Mouse (Mus musculus) limb, embryonic 14.5 days (tissue): ENCODE results near the gene Ube3b. TPM values are rescaled to one million over a fixed set of nuclear protein-coding genes. Genes with fewer than 3 reads are reported as not detected.

Experiments used
- ATAC-seq: fragments of 200-750 bp; cut with Nextera tagmentation; 2 replicates; pipeline ENCODE4 v1.8.0; 2017; ENCODE audit warnings: low read depth, moderate number of reproducible peaks, moderate TSS enrichment; ENCODE audit not compliant: low FRiP score
- DNase-seq: peaks from one replicate; pipeline ENCODE4 v3.0.0-alpha.2; 2015; ENCODE audit warnings: low spot score
- H3K27ac ChIP-seq: fragments of 300-500 bp; sonication (generic); replicated peaks from 2 replicates; pipeline ENCODE4 v1.5.1; 2014; ENCODE audit warnings: low read depth, mild to moderate bottlenecking, low read length, moderate library complexity, mixed read lengths
- H3K27me3 ChIP-seq: fragments of 300-500 bp; sonication (generic); 2 replicates; pipeline ENCODE4 v1.6.1; 2014; ENCODE audit warnings: low read length, mixed read lengths; ENCODE audit not compliant: control insufficient read depth, insufficient read depth
- H3K36me3 ChIP-seq: fragments of 300-500 bp; sonication (generic); 2 replicates; pipeline ENCODE4 v1.6.1; 2014; ENCODE audit warnings: mild to moderate bottlenecking, low read length, moderate library complexity, mixed read lengths; ENCODE audit not compliant: control insufficient read depth, insufficient read depth
- H3K4me1 ChIP-seq: fragments of 300-500 bp; sonication (generic); 2 replicates; pipeline ENCODE4 v1.6.1; 2014; ENCODE audit warnings: antibody characterized with exemption, low read length, mixed read lengths; ENCODE audit not compliant: control insufficient read depth, insufficient read depth
- H3K4me2 ChIP-seq: fragments of 300-500 bp; sonication (generic); replicated peaks from 2 replicates; pipeline ENCODE4 v1.6.1; 2014; ENCODE audit warnings: low read depth, mild to moderate bottlenecking, low read length, moderate library complexity; ENCODE audit not compliant: severe bottlenecking
- H3K4me3 ChIP-seq: fragments of 300-500 bp; sonication (generic); replicated peaks from 2 replicates; pipeline ENCODE4 v1.5.1; 2014; ENCODE audit warnings: low read length
- H3K9ac ChIP-seq: fragments of 300-500 bp; sonication (generic); 2 replicates; pipeline ENCODE4 v1.6.1; 2014; ENCODE audit warnings: mild to moderate bottlenecking, low read depth, low read length, moderate library complexity; ENCODE audit not compliant: severe bottlenecking
- H3K9me3 ChIP-seq: fragments of 300-500 bp; sonication (generic); 2 replicates; pipeline ENCODE4 v1.6.1; 2016; ENCODE audit warnings: low read length; ENCODE audit not compliant: control insufficient read depth
- POLR2A ChIP-seq: fragments of 200-500 bp; IDR thresholded peaks from 2 replicates; pipeline ENCODE4 v1.8.0; 2012; ENCODE audit warnings: inconsistent platforms, mild to moderate bottlenecking, moderate library complexity, borderline replicate concordance; ENCODE audit not compliant: insufficient read depth, insufficient read length; ENCODE audit errors: extremely low read depth
- WGBS: fragments of 180-500 bp; shearing (Covaris S2); extraction: QIAGEN DNeasy Blood & Tissue Kit; methylation state at CpG from one replicate; pipeline ENCODE4 v1.1.7; 2014; 5-methylcytosine and 5-hydroxymethylcytosine counted together
- polyA plus RNA-seq, 2 experiments: library from polyadenylated mRNA; depleted of rRNA in 1 of 2; stranded (reverse) in 1 of 2; unstranded in 1 of 2; fragments of >200 nt; fragmentation: Nextera tagmentation in 1 of 2; extraction: Ambion mirVana in 1 of 2; gene quantifications; 2 replicates each; pipeline versions ENCODE4 v1.2.1 to v1.2.3; 2012 to 2014

Ube3b gene
- polyA plus RNA-seq, 2 experiments: 51.2 to 57.6 TPM

GRCm38 (mm10) chr5:114415606-114416005 is 35.2 kb downstream of the Ube3b start:
- Histone ChIP-seq H3K27me3 (no peaks in the 10 kb centered on the region), H3K4me2 (no peak overlapping the region), H3K36me3 (peaks cover 98% of the 10 kb centered on the region), H3K9ac (no peak overlapping the region), H3K27ac (no peak overlapping the region), H3K9me3 (no peaks in the 10 kb centered on the region), H3K4me3 (no peak overlapping the region), H3K4me1 (no peaks in the 10 kb centered on the region)
- WGBS: 94% methylated on average over 5 of the region's 5 CpGs
- no peak for TF ChIP-seq POLR2A
- ATAC-seq (no peak), DNase-seq (no peak)

DNA sequence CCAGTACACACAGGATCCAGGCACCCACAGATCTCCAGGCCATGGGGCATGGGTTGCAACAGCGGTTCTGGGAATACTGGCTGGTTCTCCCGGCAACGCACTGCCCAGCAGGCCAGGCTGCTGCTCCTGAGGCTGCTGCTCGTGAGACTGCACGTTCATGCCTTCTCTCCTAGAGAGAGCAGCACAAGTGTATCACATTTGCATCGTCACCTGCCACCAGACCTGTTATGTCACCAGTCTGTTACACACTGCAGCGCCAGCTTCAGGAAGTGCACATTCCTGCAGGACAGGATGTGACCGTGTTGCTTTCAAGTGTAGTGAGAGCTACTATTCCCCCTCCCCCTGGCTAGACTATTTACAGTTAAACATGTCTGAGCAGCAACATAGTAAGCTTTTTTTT is 36.4 kb downstream of the Ube3b start:
- Histone ChIP-seq H3K9me3 (no peaks in the 10 kb centered on the region), H3K9ac (no peak overlapping the region), H3K4me1 (no peaks in the 10 kb centered on the region), H3K4me2 (no peak overlapping the region), H3K36me3 (peaks cover 91% of the 10 kb centered on the region), H3K27me3 (no peaks in the 10 kb centered on the region), H3K4me3 (no peak overlapping the region), H3K27ac (no peak overlapping the region)
- WGBS: 82% methylated on average over 8 of the region's 8 CpGs
- ATAC-seq (no peak), DNase-seq (no peak)
- no peak for TF ChIP-seq POLR2A

GRCm38 (mm10) chr5:114418541-114418940 is 38.1 kb downstream of the Ube3b start:
- no peaks in the 10 kb centered on the region for H3K4me1 ChIP-seq
- H3K9ac ChIP-seq: no peak overlapping the region
- no peak overlapping the region for H3K4me3 ChIP-seq
- H3K9me3 ChIP-seq: no peaks in the 10 kb centered on the region
- WGBS: 90% methylated on average over 8 of the region's 8 CpGs
- H3K4me2 ChIP-seq: no peak overlapping the region
- peaks cover 74% of the 10 kb centered on the region for H3K36me3 ChIP-seq
- DNase-seq (no peak), ATAC-seq (no peak)
- H3K27me3 ChIP-seq: no peaks in the 10 kb centered on the region
- no peak overlapping the region for H3K27ac ChIP-seq
- TF ChIP-seq POLR2A: no peak

DNA sequence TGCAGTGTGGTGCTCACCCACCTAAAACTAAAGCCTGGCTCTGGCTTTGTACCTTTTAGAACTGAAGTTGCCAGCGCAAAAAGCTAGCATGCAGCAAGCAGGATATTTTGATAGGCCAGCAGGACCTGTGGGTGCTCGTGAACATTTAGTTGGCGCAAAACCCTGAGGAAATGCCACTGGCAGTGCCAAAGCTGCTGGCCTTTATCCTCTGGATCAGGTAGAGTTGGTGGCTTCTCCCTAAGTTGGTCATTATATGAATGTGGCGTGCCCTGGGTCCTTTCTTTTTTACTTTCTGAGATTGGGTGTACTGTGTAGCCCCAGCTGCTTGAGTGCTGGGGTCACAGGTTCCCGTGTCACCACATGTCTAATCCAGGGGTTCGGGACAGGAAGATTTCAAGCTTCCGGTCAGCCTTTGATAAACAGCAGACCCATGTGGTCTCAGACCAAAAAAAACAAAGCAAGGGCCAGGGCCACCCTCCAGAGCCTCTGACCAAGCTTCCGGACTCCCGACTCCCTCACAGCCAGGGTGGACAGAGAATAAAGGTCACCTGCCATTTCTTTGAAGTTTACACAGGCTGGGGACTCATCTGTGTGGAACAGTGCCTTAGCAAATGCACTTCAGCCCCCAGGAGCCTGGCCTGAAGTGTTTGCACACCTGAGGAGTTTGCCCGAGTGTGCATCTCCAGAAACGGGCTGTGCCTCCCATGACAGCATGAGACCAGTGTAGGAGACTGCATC is 41.3 kb downstream of the Ube3b start:
- no peak for ATAC-seq
- WGBS: 69% methylated on average over 11 of the region's 11 CpGs

DNA sequence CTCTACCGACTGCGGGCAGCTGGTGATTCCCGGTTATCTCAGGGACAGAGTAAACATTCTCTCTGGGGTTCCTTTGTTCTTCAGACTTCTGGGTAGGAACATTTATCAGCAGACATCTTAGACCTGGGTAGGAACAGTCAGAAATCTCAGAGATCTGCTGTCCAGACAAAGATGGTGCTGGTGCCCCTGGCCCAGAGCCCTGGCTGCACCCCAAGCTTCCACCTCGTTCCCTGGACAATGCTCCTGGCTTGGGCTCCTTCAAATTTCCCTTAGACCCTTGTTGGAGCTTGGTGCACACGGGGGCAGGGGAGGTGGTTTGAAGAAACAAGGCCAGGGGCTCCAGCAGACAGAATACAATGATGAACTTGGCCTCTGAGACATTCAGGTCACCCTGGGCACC is 42.2 kb downstream of the Ube3b start:
- peaks cover 34% of the 10 kb centered on the region for H3K36me3 ChIP-seq
- no peak overlapping the region for H3K4me2 ChIP-seq
- 46% methylated on average over 5 of the region's 5 CpGs for WGBS
- no peaks in the 10 kb centered on the region for H3K9me3 ChIP-seq
- no peak for TF ChIP-seq POLR2A
- DNase-seq: no peak
- no peak overlapping the region for H3K4me3 ChIP-seq
- H3K4me1 ChIP-seq: no peaks in the 10 kb centered on the region
- no peak overlapping the region for H3K9ac ChIP-seq
- H3K27me3 ChIP-seq: no peaks in the 10 kb centered on the region
- H3K27ac ChIP-seq: no peak overlapping the region
- no peak for ATAC-seq

More for the DNA sequence above, 41.3 kb downstream of the Ube3b start:
- no peak for DNase-seq
- Histone ChIP-seq H3K4me2 (no peak overlapping the region), H3K4me3 (no peak overlapping the region), H3K9me3 (no peaks in the 10 kb centered on the region), H3K36me3 (peaks cover 43% of the 10 kb centered on the region), H3K27me3 (no peaks in the 10 kb centered on the region), H3K4me1 (no peaks in the 10 kb centered on the region), H3K9ac (no peak overlapping the region), H3K27ac (no peak overlapping the region)
- no peak for TF ChIP-seq POLR2A
